Comparison of ENCODE assay signal across 23 mouse cellular contexts in genomic region chr12:59970775-59971174, GRCm38 (mm10).
A peak's percentile ranks its signal among the peaks of the same experiment; 100 is the strongest.
DNase-seq lines count a peak whose midpoint lies in the region; ATAC-seq and TF ChIP-seq lines count a peak whose summit lies in the region.
"Had no signal": no experiment of that assay in that cellular context is flagged by ENCODE, and none has a peak within 500 bp of the region (broad histone marks: within the 10 kb centered on the region; RNA-seq: fewer than 3 reads in every experiment).

No protein-coding gene starts in this region.

- no peak overlapping the region for H3K27ac ChIP-seq in lung, embryonic 14.5 days (ENCODE audit: low read depth)
- H3K27ac ChIP-seq in embryonic facial prominence, embryonic 14.5 days (replicated peaks; ENCODE audit: low read depth, low read length) = peak overlapping the region; percentile 84
- peak overlapping the region; percentile 61; the same call in 1 of the 2 replicates for H3K27ac ChIP-seq in limb, embryonic 15.5 days
- H3K27ac ChIP-seq: forebrain, embryonic 15.5 days; heart, embryonic 10.5 days; hindbrain, embryonic 12.5 days had no signal

- TF ChIP-seq CTCF in lung, embryonic 14.5 days (IDR thresholded peaks at IDR 0.05; ENCODE audit: low read depth) = no peak

- WGBS in lung, embryonic 14.5 days = 52% methylated on average over 2 of the region's 2 CpGs
- 13% methylated on average over 2 of the region's 2 CpGs for WGBS in embryonic facial prominence, embryonic 14.5 days
- WGBS in limb, embryonic 15.5 days = 30% methylated on average over 2 of the region's 2 CpGs

- no peaks in the 10 kb centered on the region for H3K36me3 ChIP-seq in lung, embryonic 14.5 days (ENCODE audit: insufficient read depth)
- no peaks in the 10 kb centered on the region for H3K36me3 ChIP-seq in embryonic facial prominence, embryonic 14.5 days (ENCODE audit: control insufficient read depth, insufficient read depth, low read length)
- H3K36me3 ChIP-seq in limb, embryonic 15.5 days = no peaks in the 10 kb centered on the region
- H3K36me3 ChIP-seq: forebrain, embryonic 15.5 days; heart, embryonic 10.5 days; hindbrain, embryonic 12.5 days had no signal

- intact Hi-C loops in left cerebral cortex, postnatal 25 days (cut with DNase I) = no loop called here

- no peak overlapping the region for H3K4me2 ChIP-seq in lung, embryonic 14.5 days
- H3K4me2 ChIP-seq in embryonic facial prominence, embryonic 14.5 days (ENCODE audit: low read depth, low read length) = no peak overlapping the region
- H3K4me2 ChIP-seq in limb, embryonic 15.5 days = no peak overlapping the region
- H3K4me2 ChIP-seq: forebrain, embryonic 15.5 days; hindbrain, embryonic 12.5 days had no signal

- no peak overlapping the region for H3K9ac ChIP-seq in lung, embryonic 14.5 days
- no peak overlapping the region for H3K9ac ChIP-seq in embryonic facial prominence, embryonic 14.5 days (ENCODE audit: low read depth, low read length)
- H3K9ac ChIP-seq in limb, embryonic 15.5 days = no peak overlapping the region
- H3K9ac ChIP-seq: forebrain, embryonic 15.5 days; hindbrain, embryonic 12.5 days had no signal

- no peaks in the 10 kb centered on the region for H3K27me3 ChIP-seq in lung, embryonic 14.5 days (ENCODE audit: insufficient read depth, low read length)
- H3K27me3 ChIP-seq in embryonic facial prominence, embryonic 14.5 days (replicated peaks; ENCODE audit: control insufficient read depth, insufficient read depth, low read length) = no peaks in the 10 kb centered on the region
- H3K27me3 ChIP-seq in limb, embryonic 15.5 days = no peaks in the 10 kb centered on the region
- H3K27me3 ChIP-seq: forebrain, embryonic 15.5 days; hindbrain, embryonic 12.5 days; Patski had no signal

- H3K4me1 ChIP-seq in lung, embryonic 14.5 days (ENCODE audit: insufficient read depth) = no peaks in the 10 kb centered on the region
- H3K4me1 ChIP-seq in embryonic facial prominence, embryonic 14.5 days (ENCODE audit: control insufficient read depth, insufficient read depth, low read length) = no peaks in the 10 kb centered on the region; the same call in 1 of the 2 replicates
- H3K4me1 ChIP-seq in limb, embryonic 15.5 days = peaks cover 6% of the 10 kb centered on the region; the same call in 1 of the 2 replicates
- H3K4me1 ChIP-seq: forebrain, embryonic 15.5 days; heart, embryonic 10.5 days; hindbrain, embryonic 12.5 days had no signal

- no peak for ATAC-seq in lung, embryonic 14.5 days (ENCODE audit: insufficient read depth)
- peak; percentile 82; the same call in 1 of the 2 replicates for ATAC-seq in embryonic facial prominence, embryonic 14.5 days (ENCODE audit: low read depth)
- ATAC-seq in limb, embryonic 15.5 days (ENCODE audit: insufficient number of reproducible peaks, low FRiP score, low TSS enrichment, low read depth) = no peak
- ATAC-seq: activated CD4-positive, CD25-positive, alpha-beta regulatory T cell, adult 4 months; forebrain, embryonic 15.5 days; hindbrain, embryonic 16.5 days; inflammation-experienced regulatory T-cells, adult 6 months; Patski had no signal

- no peak overlapping the region for H3K4me3 ChIP-seq in lung, embryonic 14.5 days (ENCODE audit: low read depth, low read length)
- H3K4me3 ChIP-seq in embryonic facial prominence, embryonic 14.5 days (ENCODE audit: low read depth, low read length) = no peak overlapping the region
- no peak overlapping the region for H3K4me3 ChIP-seq in limb, embryonic 15.5 days
- H3K4me3 ChIP-seq: forebrain, embryonic 15.5 days; heart, embryonic 10.5 days; hindbrain, embryonic 12.5 days had no signal

- peak; percentile 7 for DNase-seq in embryo, embryonic 11 days
- no peak for DNase-seq in embryo, embryonic 10 days (ENCODE audit: low spot score)
- DNase-seq in lung, embryonic 14.5 days = peak; percentile 35
- no peak for DNase-seq in lung, adult 18-20 months
- peak; percentile 89 for DNase-seq in embryonic facial prominence, embryonic 14.5 days (ENCODE audit: low spot score)
- no peak for DNase-seq in spleen, postnatal 4 days (ENCODE audit: low spot score in 2 of 2)
- no peak for DNase-seq in left cerebral cortex, postnatal 25 days (ENCODE audit: low spot score in 2 of 2)
- DNase-seq: adrenal gland, postnatal 14 days; cerebellum, adult 11-12 months; cerebellum, adult 9-10 months; cerebellum, postnatal 25 days; gastrocnemius, postnatal 36 days; heart, adult 18-20 months; heart, postnatal 10 days; heart, postnatal 4 days had no signal

- no peaks in the 10 kb centered on the region for H3K9me3 ChIP-seq in lung, embryonic 14.5 days (ENCODE audit: low read depth, low read length)
- H3K9me3 ChIP-seq in embryonic facial prominence, embryonic 14.5 days (ENCODE audit: control insufficient read depth, low read length) = no peaks in the 10 kb centered on the region
- no peaks in the 10 kb centered on the region for H3K9me3 ChIP-seq in limb, embryonic 15.5 days
- H3K9me3 ChIP-seq: forebrain, embryonic 15.5 days; heart, embryonic 10.5 days; hindbrain, embryonic 12.5 days had no signal

Comparison
In these comparisons a context has a peak if more than half of its experiments do, and no peak if none do; other contexts are left out.
1. DNase-seq: peak in embryo, embryonic 11 days (single experiment), lung, embryonic 14.5 days (single experiment) and embryonic facial prominence, embryonic 14.5 days (single experiment); none in embryo, embryonic 10 days (single experiment), lung, adult 18-20 months (0 of 2), spleen, postnatal 4 days (0 of 2) and left cerebral cortex, postnatal 25 days (0 of 2).